Mouse (Mus musculus): ENCODE data around the gene Ifnb1. TPM values are rescaled to one million over a fixed set of nuclear protein-coding genes. Genes with fewer than 3 reads are reported as not detected.
A peak's percentile ranks its signal among the peaks of the same experiment; 100 is the strongest.
"Not testable (repeated sequence)": the region's sequence is repeated elsewhere in the genome, so short reads cannot be mapped to it uniquely, and the experiment has no call there.

The Ifnb1 gene
- not detected in 2 replicates for polyA plus RNA-seq (2012; rRNA removed)

GRCm38 (mm10) chr4:88522674-88523073 is at the start of gene Ifnb1:
Ifnb1 (minus strand) TSS chr4:88522774.
- no peak for DNase-seq (ENCODE audit: low read depth, low spot score)

DNA sequence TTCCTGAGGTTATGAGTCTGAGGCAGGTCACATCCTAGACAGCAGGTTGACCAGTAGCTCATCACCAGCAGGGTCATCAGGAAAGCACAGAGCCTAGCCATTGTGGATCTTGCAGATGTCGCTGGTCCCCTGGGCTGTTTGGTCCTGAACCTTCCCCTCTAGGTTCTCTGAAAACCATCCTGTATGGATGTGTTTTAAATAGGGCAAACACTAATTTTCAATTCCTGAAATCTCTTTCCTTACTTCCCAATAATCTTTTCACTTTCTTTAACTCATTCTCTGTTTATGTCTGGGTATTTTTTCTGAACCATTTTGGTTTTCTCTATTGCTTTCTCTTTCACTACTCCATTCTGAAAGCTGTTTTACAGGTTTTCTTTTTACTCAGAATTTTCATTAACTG is 49.1 kb upstream of the Ifnb1 start, which contains the start of gene Ifna14:
Gene Ifna14 (minus strand): TSS at position 101 of the 400 bp plus-strand sequence.
- no peak for DNase-seq (ENCODE audit: low read depth, low spot score)
- 71% methylated on average over 1 of the region's 1 CpGs for WGBS

More at GRCm38 (mm10) chr4:88522674-88523073, at the start of gene Ifnb1:
- 85% methylated on average over 4 of the region's 4 CpGs for WGBS

DNA sequence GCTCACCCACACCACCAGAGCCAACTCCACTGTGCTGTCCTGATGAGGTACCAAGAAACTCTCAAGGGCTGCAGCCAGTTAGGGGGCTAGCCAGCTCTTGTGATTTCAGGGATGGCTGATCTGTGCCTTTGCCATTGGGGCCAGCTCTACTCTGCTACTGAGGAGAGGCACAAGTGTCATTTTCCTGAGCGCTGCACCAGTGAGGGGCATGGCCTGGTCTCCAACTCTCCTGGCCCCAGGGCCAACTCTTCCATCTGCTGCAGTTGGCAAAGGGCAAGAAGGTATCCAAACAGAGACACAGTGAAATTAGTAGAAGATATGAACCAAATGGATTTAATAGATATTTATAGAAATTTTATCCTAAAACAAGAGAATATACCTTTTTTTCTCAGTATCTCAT is 39.2 kb upstream of the Ifnb1 start:
- DNase-seq (ENCODE audit: low read depth, low spot score): no peak
- WGBS: 96% methylated on average over 1 of the region's 1 CpGs

- DNase-seq (ENCODE audit: low read depth, low spot score): not testable (repeated sequence)
Observed at GRCm38 (mm10) chr4:88558145-88558544, 35.6 kb upstream of the Ifnb1 start, which contains the start of gene Ifna15. Ifna15 (minus strand) TSS chr4:88558245.

DNA sequence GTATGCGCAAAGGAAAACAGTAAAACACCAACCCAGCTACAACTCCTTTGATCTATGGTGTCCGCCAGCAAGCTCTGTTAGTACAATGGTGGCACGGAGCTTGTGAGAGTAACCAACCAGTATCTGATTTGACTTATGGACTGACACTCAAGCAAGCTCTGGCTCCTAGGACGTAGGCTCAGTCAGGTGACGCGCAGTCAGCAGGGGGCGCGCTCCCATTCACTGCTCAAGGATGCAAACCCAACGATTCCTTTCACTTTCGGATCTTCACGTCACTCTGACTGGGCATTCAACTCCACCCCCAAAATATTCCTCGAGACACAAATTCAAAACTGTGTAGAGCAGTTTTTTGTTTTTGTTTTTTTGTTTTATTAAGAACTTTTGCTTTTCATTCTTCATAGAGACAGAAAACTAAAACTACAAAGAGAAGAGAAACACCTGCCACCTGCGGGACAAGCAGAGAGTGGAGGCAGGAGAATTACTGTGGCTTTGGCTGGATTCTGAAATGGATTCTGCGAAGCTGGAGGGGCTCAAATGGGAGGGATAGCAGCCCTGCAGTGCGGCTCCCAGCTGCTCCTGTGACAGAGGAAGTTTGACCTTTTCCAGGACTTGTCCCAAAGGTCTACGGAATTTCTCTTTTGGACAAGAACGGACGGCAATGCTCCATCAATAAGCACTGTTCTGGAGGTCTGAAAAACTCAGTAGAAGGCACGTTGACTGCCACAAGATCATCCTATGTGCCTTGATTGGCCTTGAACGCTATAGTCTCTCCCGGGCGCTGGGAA is 27.8 kb upstream of the Ifnb1 start:
- WGBS: 19% methylated on average over 22 of the region's 22 CpGs
- DNase-seq (ENCODE audit: low read depth, low spot score): peak; percentile 79

DNA sequence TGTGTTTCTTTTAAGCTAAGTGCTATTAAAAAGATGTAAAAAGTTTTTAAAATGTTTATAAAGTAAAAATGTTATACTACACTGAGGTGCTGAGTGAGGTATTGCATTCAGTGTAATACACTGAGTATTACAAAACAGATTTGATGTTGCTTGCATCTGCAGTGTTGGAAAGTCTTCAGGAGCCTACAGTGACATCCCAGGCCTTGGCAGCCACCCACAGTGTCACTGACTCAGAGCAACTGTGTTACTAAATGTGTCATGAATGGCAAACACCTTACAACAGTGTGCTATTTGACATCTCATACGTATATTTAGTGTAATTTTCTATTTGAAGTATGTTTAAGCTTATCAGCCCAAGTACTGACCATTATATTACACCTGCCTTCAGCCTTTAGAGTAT is 25.4 kb upstream of the Ifnb1 start:
- 48% methylated on average over 1 of the region's 1 CpGs for WGBS

GRCm38 (mm10) chr4:88543649-88544234 is 21.2 kb upstream of the Ifnb1 start:
- WGBS: 46% methylated on average over 2 of the region's 2 CpGs

More for the DNA sequence above, 25.4 kb upstream of the Ifnb1 start:
- DNase-seq (ENCODE audit: low read depth, low spot score): no peak

GRCm38 (mm10) chr4:88537328-88537727 is 14.8 kb upstream of the Ifnb1 start:
- DNase-seq (ENCODE audit: low read depth, low spot score): no peak
- WGBS: 18% methylated on average over 12 of the region's 12 CpGs

More at GRCm38 (mm10) chr4:88543649-88544234, 21.2 kb upstream of the Ifnb1 start:
- peak; percentile 37 for DNase-seq (ENCODE audit: low read depth, low spot score)

DNA sequence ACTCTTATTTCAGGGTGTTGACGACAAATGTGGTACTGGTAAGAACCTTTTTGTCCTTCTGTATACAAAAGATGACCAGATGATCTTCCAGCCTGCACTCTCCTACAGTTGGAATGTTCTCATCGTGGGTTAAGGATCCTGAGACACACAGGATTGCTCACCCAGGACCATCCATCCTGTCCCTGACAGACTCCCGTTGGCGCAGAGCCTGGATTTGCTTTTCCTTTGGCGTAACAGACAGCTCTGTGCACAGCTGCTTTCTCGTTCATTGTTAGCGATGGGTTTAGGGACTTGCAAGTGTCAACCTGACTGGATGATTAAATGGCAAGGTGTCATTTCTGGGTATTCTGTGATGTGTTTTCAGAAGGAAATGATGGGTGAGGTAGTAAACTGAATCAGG is 14.1 kb upstream of the Ifnb1 start:
- DNase-seq (ENCODE audit: low read depth, low spot score): no peak
- WGBS: 59% methylated on average over 7 of the region's 7 CpGs

GRCm38 (mm10) chr4:88535742-88536141 is 13.2 kb upstream of the Ifnb1 start:
- 95% methylated on average over 1 of the region's 1 CpGs for WGBS
- no peak for DNase-seq (ENCODE audit: low read depth, low spot score)

GRCm38 (mm10) chr4:88534903-88535302 is 12.3 kb upstream of the Ifnb1 start:
- WGBS: 68% methylated on average over 1 of the region's 1 CpGs
- DNase-seq (ENCODE audit: low read depth, low spot score): no peak

DNA sequence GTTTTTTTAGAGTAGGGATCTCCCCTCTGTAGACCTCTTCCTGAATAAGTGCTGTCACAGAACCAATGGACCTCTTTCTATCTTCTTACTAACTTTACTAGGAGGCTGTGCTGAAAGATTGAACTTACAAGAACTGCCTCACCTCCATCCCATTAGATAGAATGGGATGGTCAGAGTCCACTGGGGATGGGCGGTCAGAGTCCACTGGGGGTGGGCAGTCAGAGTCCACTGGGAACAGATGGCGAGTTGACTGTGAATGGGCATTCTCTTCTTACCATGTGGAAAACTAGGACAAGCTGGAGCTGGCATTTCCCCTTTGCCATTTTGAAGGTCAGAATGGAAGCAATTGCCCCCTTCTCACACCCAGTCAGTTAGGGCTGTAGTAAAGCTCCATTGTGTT is 10.9 kb upstream of the Ifnb1 start:
- 84% methylated on average over 2 of the region's 2 CpGs for WGBS
- DNase-seq (ENCODE audit: low read depth, low spot score): no peak

DNA sequence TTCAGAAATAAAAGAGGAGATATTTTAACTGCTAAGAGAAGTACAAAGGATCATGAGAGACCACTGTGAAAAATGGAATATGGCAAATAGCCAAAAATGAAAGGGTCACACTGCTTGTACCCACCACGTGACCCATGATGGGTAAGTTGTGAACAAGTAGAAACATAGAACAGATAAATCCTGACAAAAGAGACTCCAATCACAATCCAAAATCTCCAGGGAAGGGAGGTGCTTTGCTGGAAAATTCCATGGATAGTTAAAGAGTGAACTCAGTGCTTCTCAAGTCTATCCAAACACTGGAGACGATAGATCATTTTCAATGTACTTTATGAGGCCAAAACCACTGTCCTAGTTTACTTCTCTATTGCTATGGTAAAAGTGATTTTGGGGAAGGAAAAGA is 8.3 kb upstream of the Ifnb1 start:
- no peak for DNase-seq (ENCODE audit: low read depth, low spot score)
- 53% methylated on average over 2 of the region's 2 CpGs for WGBS

DNA sequence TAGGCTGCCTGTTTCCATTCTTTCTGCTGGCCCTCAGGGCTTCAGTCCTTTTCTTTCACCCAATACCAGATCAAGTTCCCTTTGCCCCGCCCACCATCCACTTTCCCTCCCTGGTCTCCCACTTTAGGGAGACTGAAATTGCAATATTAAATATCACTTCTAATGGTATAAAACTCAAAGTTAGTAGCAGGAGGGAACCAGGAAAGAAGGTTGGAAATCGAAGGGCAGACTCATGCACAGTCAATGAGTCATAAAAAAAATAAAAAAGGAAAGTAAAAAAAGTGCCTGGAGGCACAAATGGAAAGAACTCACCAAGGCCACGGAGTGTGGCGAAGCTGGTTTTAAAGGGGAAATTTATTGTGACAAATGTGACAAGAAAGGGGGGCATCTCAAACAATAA is 7.7 kb upstream of the Ifnb1 start:
- no peak for DNase-seq (ENCODE audit: low read depth, low spot score)
- WGBS: 55% methylated on average over 4 of the region's 4 CpGs

GRCm38 (mm10) chr4:88526379-88527049 is 3.9 kb upstream of the Ifnb1 start:
- 79% methylated on average over 5 of the region's 5 CpGs for WGBS
- DNase-seq (ENCODE audit: low read depth, low spot score): no peak

- 70% methylated on average over 3 of the region's 3 CpGs for WGBS
Observed at GRCm38 (mm10) chr4:88525393-88525792, 2.8 kb upstream of the Ifnb1 start.

DNA sequence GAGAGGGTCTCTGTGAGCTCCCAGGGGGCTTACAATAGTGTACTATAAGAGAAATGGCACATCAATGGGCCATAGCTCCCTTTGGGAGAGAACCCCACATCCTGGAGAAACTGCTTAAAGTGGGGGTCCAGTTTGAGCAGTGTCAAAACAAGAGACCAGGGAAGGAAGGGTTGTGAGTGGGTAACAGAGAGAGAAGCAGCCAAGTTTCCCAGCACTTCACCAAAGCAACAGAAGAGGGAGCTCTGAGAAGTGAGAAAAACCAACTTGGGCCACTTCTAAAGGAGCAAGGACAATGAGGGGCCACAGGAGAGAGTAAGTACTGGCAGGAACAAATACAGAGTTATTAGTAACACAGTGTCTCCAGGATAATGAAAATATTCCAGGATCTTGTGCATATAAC is 667 bp upstream of the Ifnb1 start:
- DNase-seq (ENCODE audit: low read depth, low spot score): no peak

More at GRCm38 (mm10) chr4:88525393-88525792, 2.8 kb upstream of the Ifnb1 start:
- no peak for DNase-seq (ENCODE audit: low read depth, low spot score)

DNA sequence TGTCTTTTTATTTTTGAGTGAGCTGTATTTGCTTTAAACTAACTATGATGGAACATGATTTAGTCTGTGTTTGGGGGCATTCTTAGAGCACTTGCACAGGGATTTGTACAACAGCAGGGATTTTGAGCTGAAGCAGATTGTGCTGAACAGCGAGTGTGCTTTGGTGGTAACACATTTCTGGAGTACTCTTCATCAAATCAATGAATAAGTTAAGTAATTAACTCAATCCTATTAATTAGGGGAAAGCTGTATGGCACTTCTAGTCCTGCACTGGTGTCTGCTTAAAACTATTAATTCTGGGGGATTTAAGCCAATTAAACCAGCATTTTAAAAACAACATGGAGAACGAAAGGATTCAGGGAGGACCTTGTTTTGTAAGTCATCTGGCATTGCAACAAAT is 4.6 kb downstream of the Ifnb1 start:
- no peak for DNase-seq (ENCODE audit: low read depth, low spot score)
- 89% methylated on average over 2 of the region's 2 CpGs for WGBS

DNA sequence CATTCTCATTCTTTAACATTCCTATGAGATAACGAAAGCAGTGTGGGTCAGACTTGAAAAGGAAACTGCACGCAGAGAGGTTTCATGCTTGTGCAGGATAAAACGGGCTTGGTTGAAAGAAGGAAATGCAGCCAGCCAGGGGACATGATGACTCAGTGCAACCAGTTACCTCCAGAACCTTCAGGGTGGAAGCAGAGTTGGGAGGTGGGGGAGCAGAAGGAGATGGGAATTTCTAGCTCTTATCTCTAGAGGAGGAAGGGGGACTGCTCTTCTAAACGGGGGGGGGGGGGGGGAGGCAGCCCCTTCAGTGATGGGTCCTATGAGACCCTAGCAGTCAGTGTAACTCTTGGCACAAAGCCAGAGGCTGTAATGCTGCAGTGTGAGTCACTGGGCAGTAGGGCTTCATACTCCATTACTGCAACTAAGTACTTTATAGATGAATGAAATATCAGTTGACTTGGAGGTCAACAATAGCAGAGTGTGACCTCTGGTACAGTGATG is 6.8 kb downstream of the Ifnb1 start:
- DNase-seq (ENCODE audit: low read depth, low spot score): no peak
- WGBS: 15% methylated on average over 4 of the region's 4 CpGs

- 46% methylated on average over 2 of the region's 2 CpGs for WGBS
- no peak for DNase-seq (ENCODE audit: low read depth, low spot score)
Observed at GRCm38 (mm10) chr4:88515250-88515649, 7.3 kb downstream of the Ifnb1 start.
